7 mouse cellular contexts compared by ENCODE assay signal in genomic region chr14:118089215-118089805, GRCm38 (mm10). TPM values are rescaled to one million over a fixed set of nuclear protein-coding genes. Genes with fewer than 3 reads are reported as not detected.
DNase-seq lines count a peak whose midpoint lies in the region; ATAC-seq lines count a peak whose summit lies in the region.

No protein-coding gene starts in this region.

- peak overlapping the region; percentile 73 for H3K4me2 ChIP-seq in intestine, embryonic 15.5 days (replicated peaks)

- no peaks in the 10 kb centered on the region for H3K9me3 ChIP-seq in intestine, embryonic 15.5 days
- no peaks in the 10 kb centered on the region for H3K9me3 ChIP-seq in midbrain, embryonic 10.5 days (replicated peaks)

- peak overlapping the region; percentile 58 for H3K9ac ChIP-seq in intestine, embryonic 15.5 days

- peak overlapping the region; percentile 79 for H3K27ac ChIP-seq in intestine, embryonic 15.5 days
- peak overlapping the region; percentile 77 for H3K27ac ChIP-seq in midbrain, embryonic 10.5 days (replicated peaks)

- under 1% methylated on average over 44 of the region's 44 CpGs for WGBS in intestine, embryonic 15.5 days
- under 1% methylated on average over 44 of the region's 44 CpGs for WGBS in midbrain, embryonic 10.5 days

- H3K4me1 ChIP-seq in intestine, embryonic 15.5 days (replicated peaks) = 0 out of 2 replicates have a peak, but pooled peaks cover 3% of the 10 kb centered on the region
- peaks cover 45% of the 10 kb centered on the region for H3K4me1 ChIP-seq in midbrain, embryonic 10.5 days

- intact Hi-C loops in gastrocnemius, postnatal 36 days (cut with DNase I) = no loop called here
- intact Hi-C loops in left cerebral cortex, postnatal 25 days (cut with DNase I) = loop anchor here (1.0 kb wide), 1 partner anchor 43 kb away; the partner anchor contains the start of gene Tgds

- ATAC-seq in intestine, embryonic 15.5 days = peak; percentile 92

- H3K36me3 ChIP-seq in intestine, embryonic 15.5 days = no peaks in the 10 kb centered on the region
- no peaks in the 10 kb centered on the region for H3K36me3 ChIP-seq in midbrain, embryonic 10.5 days

- H3K27me3 ChIP-seq in intestine, embryonic 15.5 days (replicated peaks) = no peaks in the 10 kb centered on the region
- H3K27me3 ChIP-seq in midbrain, embryonic 10.5 days (ENCODE audit: low read depth, poor library complexity, severe bottlenecking) = peaks cover 21% of the 10 kb centered on the region

- H3K4me3 ChIP-seq in intestine, embryonic 15.5 days (replicated peaks) = peak overlapping the region; percentile 53
- H3K4me3 ChIP-seq in midbrain, embryonic 10.5 days = peak overlapping the region; percentile 75

- DNase-seq in adrenal gland, adult 18-20 months (ENCODE audit: low spot score in 2 of 2) = peak; percentile 91
- DNase-seq in embryo, embryonic 11 days = peak; percentile 93
- peak; percentile 92 to 93 for DNase-seq in gastrocnemius, postnatal 36 days
- DNase-seq in left cerebral cortex, postnatal 25 days (ENCODE audit: low spot score in 2 of 2) = peak; percentile 87 to 91
- peak; percentile 92 for DNase-seq in midbrain, embryonic 10.5 days (ENCODE audit: low spot score)
- DNase-seq in right cerebral cortex, postnatal 4 days = peak; percentile 92

RNA-seq across cellular contexts. Expression of gene Dct, which starts 37.3 kb away (rescaled TPM):
- total RNA-seq in adrenal gland, adult 18-20 months (2021) = under 1 TPM in 1 of 2 experiments, not detected in 1; 0.27 TPM
- total RNA-seq in gastrocnemius, postnatal 36 days (2021) = under 1 TPM; 0.38 to 0.42 TPM
- 1.4 and 1.5 TPM in 2 replicates for polyA plus RNA-seq in intestine, embryonic 15.5 days (2015; fragmentation: Nextera tagmentation; extraction: Ambion mirVana)
- 1 to 10 TPM in 1 of 2 experiments, under 1 TPM in 1; 0.66 to 1.5 TPM for total RNA-seq in left cerebral cortex, postnatal 25 days (2021)
- polyA plus RNA-seq in midbrain, embryonic 10.5 days (2016; fragmentation: Nextera tagmentation; extraction: Ambion mirVana) = 3.5 TPM in 2 replicates

RNA-seq across cellular contexts. Expression of gene Tgds, which starts 43.2 kb away (rescaled TPM):
- 10 to 100 TPM; 13.9 TPM for total RNA-seq in adrenal gland, adult 18-20 months (2021)
- 1 to 10 TPM; 3.7 to 6.5 TPM for total RNA-seq in gastrocnemius, postnatal 36 days (2021)
- 30.2 and 34.0 TPM in 2 replicates for polyA plus RNA-seq in intestine, embryonic 15.5 days (2015; fragmentation: Nextera tagmentation; extraction: Ambion mirVana)
- total RNA-seq in left cerebral cortex, postnatal 25 days (2021) = 1 to 10 TPM; 6.6 to 9.4 TPM
- 28.3 and 29.1 TPM in 2 replicates for polyA plus RNA-seq in midbrain, embryonic 10.5 days (2016; fragmentation: Nextera tagmentation; extraction: Ambion mirVana)

RNA-seq across cellular contexts. Expression of gene Gpr180, which starts 47.6 kb away (rescaled TPM):
- 10 to 100 TPM; 21.1 to 27.3 TPM for total RNA-seq in adrenal gland, adult 18-20 months (2021)
- total RNA-seq in gastrocnemius, postnatal 36 days (2021) = 10 to 100 TPM; 29.1 to 31.7 TPM
- 47.3 and 49.0 TPM in 2 replicates for polyA plus RNA-seq in intestine, embryonic 15.5 days (2015; fragmentation: Nextera tagmentation; extraction: Ambion mirVana)
- total RNA-seq in left cerebral cortex, postnatal 25 days (2021) = 10 to 100 TPM; 31.5 to 32.2 TPM
- 35.8 and 38.5 TPM in 2 replicates for polyA plus RNA-seq in midbrain, embryonic 10.5 days (2016; fragmentation: Nextera tagmentation; extraction: Ambion mirVana)

Comparison
In these comparisons a context has a peak if more than half of its experiments do, and no peak if none do; other contexts are left out.
1. Peak in every context shown above with its lines: DNase-seq, ATAC-seq, H3K4me3 ChIP-seq and H3K27ac ChIP-seq.